Mouse (Mus musculus) right cerebral cortex, postnatal 4 days (tissue): ENCODE data around the gene Sbf2.
"Not testable (repeated sequence)": the region's sequence is repeated elsewhere in the genome, so short reads cannot be mapped to it uniquely, and the experiment has no call there.

Experiments
- DNase-seq: peaks from one replicate; pipeline ENCODE4 v3.0.0-alpha.2; 2022

Gene Sbf2

DNA sequence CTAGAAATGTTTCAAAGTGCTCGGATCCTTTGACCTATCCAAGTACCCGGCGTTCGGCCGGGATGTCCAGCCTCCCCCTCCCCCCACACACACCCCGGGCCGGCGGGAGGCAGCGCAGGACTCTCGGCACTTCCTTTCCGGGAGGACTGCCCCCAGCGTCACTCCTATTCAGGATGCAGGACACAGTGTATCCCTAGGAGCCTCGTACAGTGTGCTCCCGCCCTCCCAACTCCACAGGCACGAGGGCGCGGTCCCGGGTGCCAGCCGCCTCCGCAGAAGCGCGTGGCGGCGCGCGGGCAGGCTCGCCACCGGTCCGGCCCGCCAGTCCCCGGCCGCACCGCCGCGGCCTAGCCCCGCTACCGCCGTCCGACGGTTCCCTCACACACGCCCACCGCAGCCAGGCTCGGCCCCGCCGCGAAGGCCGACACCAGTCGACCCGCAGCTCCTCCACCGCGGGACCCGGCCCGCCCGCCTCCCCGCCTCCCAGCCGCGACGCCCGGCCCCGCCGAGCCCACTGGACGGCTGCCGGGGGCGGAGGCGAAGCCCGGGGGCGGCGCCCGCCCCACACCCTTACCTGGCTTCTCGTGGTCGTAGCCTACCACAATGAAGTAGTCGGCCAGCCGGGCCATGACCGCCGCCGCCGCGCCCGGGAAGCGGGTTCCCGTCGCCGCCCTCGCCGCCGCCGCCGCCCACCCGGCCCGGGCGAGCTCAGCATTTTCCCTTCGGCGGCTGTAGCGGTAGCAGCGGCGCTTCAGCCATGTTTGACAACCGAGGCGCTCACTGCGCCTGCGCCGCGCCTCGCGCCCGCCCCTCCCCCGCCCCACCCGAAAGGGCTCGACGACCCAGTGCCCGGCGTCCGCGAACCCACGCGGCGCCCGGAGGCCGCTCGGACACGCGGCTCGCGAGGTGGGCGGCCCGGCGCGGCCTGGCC, at the start of gene Sbf2:
TSS of gene Sbf2 (minus strand) at position 790 of the 931 bp plus-strand sequence.
- DNase-seq = peak; percentile 83

DNA sequence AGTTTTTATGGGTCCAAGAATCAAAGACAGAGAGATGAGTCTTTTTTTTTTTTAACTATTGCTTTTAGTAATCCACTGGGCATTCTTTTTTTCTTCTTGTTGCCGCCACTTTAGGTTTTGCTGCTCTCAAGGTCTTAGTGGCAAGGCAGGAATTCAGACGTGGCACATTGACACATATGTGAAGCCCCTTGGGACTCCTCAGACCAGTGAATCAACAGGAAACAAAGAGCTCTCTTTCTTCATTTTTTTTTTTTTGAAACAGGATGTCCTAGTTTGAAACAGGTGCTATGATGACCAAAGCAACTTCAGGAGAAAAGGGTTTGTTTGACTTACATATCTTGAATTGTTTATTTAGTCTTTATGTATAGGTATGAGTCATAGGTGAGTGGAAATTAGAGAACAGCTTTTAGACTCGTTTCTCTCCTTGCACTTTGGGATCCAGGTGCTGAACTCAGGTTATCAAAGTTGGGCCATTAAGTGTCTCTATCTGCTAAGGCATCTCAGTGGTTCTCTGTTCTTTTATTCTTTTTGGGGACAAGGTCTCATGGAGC, 43.7 kb upstream of the Sbf2 start:
- DNase-seq = no peak

DNA sequence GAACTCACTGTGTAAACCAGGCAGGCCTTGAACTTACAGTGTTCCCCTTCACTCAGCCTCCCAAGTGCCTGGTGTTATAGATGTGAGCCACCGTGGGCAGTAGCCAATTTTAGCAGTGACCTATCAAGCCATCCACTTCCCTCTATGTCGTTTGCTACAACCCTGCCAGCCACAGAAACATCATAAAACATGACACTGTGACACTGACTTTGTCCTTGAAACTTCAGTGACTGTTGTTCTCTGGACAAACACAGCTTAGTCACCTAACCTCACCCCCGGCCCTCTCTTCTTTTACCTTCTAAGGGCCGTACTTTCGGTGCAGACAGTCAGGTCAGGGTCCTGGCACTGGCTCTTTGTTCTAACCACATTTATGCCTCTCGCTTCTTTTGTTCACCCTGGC, 41.2 kb upstream of the Sbf2 start:
- no peak for DNase-seq

DNA sequence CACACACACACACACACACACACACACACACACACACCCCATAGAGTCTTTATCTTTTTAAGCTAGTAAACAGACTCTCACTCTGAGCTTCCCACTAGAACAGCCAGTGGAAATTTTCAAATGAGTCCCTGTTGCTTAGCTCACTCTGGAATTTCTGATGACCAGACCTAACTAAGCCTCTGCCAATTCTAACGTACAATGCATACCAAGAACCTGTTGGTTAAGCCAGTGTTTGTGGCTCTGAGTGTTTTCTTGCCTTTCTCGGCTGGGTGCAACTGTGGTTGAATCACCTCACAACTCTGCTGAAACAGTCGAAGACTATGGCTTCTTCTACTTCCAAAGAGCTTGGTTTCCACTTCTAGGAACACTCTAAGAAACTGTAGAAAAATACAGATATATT, 40.5 kb upstream of the Sbf2 start:
- DNase-seq = no peak

DNA sequence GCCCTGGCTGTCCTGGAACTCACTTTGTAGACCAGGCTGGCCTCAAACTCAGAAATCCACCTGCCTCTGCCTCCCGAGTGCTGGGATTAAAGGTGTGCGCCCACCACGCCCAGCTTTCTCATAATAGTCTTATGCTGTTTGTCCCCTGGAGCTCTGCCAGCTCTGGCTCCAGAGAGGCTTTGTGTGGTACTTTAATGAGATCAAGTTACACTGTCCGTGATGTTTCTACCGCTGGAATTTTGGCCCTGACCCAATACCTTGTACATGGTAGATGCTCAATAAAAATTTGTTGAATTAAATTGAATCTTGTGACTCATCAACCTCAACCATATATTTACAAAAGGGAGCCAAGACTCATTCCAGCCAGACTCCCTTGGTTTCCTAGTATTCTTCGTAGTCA, 36.4 kb upstream of the Sbf2 start:
- no peak for DNase-seq

DNA sequence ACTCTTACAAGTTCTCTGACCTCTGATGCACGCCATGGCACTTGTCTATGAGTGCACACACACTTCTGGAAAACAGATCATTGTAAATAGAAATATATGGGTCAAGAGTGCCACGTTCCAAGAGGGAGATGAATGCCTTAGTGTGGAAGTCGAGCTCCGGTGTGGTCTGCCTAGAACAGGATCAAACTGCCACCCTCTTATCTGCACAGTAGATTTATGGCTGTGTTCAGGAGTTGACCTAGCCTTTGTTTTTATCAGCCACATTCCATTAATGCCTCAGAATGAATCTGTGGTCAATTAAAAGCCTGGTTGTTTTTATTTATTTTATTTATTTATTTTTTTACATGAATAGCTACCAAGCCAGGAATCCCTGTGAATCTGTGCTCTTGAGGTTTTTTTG, 35.8 kb upstream of the Sbf2 start:
- DNase-seq = no peak

DNA sequence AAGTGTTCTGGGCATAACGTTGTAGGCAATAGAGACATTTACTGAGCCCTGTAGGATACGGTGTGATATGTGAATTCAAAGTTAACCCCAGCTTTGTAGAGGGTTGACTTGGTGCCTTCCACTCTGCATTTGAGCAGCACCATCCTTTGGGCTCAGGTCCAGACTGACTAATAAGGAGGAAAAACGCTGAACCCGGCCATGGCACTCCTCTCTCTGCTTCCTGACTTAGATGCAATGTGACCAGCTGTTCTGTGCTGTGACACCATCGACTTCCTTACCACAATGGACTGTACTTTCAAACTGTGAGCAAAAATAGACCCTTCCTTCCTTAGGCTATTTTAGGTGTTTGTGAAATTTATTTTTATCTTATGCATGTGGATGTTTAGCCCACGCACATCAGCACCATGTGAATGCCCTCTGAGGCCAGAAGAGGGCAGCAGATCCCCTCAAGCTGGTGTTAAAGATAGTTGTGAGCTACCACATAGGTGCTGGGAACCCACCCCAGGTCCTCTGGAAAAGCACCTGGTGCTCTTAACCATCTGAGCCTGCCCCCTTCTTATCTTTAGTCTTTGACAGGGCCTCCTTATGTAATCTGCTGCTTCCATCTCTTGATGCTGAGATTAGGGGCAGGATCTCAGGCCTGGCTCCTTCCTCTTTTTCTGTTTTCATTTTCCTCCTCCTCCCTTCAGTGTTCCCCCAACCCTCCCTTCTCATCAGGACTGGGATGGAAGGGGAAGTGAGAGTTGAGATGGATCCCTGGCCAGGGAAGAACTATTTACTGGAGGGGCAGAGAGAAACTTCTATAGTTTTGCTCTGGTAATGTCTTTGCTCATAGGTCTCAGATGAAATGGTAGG, 34.6 kb upstream of the Sbf2 start:
- no peak for DNase-seq

DNA sequence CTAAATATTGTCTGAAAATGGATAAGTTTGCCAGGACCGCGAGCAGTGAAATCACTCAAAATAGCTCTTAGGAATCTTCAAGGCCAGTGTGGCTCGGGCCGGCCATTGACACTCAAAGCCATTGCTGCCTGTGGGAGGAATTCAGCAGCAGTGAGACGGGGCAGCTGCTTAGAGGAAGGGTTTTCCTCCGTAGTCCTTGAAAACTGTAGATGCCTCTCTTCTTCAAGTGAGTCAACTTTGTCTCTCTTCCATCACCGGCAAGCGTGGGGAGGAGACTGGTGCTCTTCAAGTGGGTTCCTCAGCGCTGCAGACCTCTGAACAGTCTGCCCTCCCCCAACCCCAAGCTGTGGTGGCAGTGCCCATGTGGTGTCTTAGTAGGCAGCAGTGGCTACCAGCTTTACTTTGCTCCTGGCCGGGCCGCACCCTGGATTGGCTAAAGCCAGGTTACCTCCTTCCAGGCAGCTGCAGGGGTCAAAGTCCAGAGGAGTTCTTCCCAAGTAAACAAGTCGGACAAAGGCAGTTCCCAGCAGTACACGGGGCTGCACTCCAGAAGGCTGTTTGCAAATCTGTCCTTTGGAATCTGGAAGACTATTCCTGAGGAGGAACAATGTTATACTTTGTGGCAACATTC, 33.8 kb upstream of the Sbf2 start:
- DNase-seq = no peak

DNA sequence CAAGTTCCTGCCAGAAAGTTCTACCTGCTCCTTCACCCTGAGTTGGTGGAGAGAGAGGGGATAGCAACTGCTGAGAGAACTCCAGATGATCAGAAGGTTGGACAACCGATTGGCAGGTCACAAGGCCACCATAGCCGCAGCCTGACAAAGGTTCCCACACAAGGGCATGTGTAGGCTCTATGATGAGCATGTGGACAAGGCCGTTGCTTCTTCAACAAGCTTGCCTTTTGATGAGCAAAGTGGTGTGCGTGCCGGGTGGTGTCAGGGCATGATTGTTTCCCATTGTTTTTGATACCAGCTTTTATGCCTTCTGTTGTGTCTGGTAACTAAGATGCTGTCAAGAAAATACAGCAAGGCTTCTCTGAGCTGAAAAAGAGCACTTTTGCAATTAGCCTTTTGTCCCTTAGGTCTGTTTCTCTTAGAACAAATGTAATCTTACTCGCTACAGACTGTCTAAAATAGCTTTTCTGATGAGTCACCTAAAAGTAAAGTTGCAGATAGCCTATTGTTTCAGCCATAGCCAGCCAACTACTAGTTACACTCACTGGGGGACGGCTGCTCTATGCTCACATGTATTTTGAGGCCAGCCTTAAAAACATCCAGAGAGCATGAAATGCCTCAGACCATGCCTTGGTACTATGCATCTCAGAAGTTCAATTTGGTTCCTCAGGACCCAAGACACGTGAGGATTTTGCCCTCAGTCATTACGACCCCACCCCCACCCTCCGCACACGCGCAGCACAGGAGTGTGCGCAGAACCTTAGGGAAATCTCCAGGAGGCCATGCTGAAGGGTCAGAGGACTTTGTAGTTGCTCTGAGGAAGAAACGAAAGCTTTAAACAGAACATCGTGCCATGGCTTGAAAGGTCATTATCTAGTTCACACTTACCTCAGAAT, 33.1 kb upstream of the Sbf2 start:
- DNase-seq = no peak

DNA sequence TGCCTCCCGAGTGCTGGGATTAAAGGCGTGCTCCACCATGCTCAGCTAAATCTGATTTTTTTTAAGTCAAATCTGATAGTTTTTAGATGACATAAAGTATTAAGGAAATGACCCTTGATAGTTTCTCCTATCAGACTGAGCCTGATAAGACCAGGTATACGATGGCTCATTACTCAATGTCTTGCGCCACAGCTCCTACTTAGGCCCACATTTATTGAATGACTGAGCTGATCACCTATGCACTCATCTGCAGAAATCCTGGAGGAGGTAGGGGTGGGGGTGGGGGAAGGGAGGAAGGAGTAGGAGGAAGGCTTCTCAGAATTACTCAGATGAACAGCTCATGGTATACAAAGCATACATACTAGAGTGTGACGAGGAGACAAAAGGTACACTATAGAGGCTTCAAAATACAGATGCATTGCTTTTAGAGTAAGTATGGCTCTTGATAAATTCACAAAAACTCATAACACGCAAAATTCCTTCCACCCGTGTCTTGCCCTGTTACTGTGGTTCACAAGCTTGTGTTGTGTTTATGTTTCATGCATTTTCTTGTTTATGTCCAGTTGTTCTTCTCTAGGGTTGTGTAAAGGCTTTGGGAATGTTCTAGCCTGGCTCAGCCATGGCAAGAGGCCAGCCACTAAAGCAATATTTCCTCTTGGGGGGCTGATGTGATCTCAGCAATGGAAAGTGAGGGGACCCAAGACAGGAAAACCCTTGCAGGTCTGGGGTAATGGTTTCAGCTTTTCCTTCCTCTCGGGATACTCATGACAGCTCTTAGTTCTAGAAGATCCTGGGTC, 32.1 kb upstream of the Sbf2 start:
- no peak for DNase-seq

DNA sequence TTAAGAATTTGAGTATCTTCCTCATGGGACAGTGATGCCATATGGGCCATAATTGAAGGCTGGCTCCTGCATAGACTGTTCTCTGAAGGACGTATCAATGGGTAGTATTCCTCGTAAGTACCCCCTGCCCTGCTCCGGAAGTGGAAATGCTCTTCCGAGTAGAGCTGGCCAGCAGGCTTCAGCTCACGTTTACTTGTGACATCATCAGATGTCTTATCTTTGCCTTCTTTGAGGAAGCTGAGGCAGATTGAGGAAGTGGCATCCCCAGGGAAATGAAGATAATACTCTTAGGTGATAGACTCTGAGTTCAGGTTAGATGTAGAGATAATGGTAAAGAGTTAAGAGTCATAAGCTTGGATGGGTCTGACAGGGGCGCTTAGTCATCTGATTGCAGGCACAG, 31.1 kb upstream of the Sbf2 start:
- DNase-seq = no peak

DNA sequence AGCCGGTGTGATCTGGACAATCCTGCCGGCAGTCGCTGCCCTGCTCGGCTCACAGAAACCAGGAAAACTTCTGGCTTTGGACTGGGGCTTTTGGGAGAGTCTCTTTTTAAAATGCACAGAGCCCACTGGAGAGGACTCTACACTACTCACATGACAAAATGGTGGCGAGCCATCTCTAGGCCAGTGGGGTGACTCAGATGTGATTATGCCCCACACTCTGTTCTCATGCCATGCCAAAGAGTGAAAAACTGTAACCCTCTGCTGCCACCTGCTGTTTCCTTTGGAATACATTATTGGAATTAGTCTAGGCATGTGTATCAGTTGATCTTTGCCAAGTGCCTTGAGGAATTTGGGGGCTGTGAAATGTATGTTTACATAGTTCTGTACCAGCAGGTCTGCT, 30.6 kb upstream of the Sbf2 start:
- DNase-seq = peak; percentile 61

DNA sequence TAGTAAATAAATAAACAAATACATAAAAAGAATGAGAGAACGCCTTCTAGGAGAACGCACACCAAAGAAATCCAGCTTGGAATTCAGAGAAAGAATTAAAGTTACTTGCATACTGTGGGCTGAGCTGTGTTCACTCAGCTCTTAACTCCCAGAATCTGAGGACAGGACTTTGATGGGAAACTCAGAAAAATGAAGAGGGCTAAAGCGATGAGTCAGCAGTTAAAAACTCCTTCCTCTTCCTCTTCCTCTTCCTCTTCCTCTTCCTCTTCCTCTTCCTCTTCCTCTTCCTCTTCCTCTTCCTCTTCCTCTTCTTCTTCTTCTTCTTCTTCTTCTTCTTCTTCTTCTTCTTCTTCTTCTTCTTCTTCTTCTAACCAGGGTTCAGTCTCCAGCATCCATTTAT, 25.2 kb upstream of the Sbf2 start:
- not testable (repeated sequence) for DNase-seq

DNA sequence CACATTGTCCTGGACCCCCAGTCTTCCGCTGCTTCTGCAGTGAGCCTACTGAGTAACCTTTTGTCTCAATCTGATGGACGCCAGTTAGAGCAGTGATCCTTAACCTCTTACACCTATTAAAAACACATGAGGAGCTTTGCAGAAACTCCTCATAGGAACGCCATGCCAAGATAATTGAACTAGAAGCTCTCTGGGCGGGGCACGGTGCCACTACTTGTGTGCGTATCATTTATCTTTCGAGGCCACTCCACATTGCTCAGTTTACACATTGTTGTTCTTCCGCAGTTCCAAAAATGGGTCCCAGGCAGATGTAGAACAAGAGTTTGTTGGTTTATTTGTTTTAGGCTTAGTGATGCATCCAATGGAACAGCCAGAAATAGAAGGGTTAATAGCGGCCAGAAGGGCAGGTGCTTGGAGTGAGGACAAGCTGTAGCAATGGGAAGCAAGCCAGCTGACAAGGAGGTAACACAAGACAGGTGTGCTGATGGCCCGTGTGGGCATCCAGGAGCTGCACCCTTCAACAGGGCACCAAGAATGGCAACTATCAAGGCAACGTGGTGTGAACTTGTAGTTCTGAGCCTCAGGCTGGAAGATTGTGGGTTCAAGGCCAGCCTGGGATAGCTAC, 24.7 kb upstream of the Sbf2 start:
- DNase-seq = no peak

DNA sequence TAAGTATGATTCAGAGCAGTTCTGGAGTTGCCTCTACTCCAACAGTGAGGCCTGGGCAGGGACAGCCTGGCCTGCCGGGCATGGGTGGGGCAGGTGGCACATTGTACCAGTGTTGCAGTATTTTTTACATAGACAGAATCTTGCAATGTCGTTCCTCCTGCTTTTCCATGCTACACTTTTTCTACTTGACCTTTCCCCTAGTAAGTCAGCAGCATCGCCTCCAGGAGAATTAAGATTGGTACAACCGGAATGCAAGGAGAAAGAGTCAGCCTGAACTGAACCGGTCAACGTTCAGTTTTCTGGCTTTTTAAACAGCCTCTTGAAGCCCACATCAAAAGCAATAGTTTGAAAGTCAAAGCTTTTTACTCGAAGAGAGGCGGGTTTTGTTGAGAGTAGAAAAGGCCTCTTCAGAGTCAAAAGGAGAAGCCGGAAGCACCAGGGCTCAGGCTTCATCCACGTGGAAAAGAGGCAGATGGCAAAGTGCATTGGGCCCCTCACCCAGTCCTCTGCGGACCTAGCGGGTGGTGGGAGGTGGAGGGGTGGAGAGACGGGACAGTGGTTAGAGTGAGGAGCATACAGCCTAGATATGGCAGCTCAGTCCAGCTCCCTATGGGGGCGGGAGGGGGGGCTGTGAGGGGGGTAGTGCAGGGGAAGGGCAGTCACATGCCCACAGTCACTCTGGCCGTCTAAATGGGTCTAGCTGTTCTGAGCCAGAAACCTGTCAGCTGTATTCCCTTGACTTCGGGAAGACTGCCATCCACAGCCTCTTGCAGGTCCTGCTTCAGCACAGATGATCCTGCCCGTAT, 23.8 kb upstream of the Sbf2 start:
- DNase-seq = no peak

DNA sequence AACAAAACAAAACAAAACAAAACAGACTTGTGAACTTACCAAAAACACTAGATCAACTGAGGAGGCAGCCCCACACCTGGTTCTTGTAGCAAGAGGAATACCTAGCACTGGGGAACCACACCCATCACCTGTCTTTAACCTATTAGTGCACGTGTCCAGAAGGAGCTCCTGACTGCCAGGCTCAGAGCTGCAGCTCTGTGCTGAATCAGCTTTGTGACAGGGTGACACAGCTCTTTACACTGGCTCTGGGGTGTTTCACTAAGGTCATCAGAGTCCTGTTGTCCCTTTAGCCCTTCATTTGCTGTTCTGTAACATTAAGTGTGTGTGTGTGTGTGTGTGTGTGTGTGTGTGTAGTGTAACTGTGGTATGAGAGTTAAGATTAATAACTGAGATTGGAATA, 21.8 kb upstream of the Sbf2 start:
- DNase-seq = no peak

DNA sequence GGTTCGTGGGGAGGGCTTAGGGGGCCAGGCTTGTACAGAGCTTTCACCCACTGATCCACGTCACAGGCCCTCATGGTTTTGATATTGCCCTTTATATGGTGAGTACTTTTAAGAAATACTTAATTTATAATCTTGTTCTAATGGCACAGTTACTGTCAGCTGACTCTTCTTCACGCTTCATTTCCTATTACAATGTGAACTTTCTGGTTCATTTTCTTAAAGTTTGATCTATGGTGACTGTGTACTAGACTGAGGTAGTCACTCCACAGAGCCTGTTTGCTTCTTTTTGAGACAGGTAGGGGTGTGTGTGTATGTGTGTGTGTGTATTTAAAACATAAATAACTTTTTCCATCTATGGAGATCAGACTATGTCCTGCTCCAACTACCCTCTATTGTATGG, 21.2 kb upstream of the Sbf2 start:
- no peak for DNase-seq

DNA sequence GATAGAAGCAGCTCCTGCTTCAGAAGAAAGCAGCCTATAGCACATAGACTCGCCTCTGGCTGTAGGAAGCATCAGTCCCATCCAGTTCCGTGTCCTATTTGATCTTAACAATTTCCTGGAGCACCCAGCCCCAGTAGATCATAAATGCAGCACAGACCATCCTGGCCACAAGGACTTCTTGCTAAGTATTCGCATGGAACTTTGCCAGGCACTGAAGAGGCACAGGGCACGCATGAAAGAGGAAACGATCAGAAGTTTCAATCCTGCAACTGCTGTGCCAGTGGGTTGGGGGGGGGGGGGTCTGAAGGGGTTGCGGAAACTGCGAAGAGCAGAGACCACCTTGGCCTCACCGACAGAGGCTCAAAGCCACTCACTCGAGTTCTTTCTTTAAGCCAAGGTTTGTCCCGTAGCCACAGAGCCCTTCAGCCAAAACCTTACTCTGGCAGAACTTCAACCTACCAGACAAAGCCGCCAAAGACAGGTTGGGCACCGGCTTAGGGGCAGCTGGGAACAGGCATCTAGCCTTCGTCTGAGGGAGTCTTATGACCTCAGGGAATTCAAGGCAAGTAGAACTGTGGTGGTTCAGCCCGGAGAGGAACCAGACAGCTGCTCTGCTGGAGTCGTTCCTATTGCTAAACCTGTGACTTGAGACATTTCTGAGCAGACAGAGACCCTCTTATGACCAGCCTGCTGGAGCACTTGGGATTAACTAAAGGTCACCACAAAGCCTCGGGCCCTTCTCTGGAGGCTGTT, 16.6 kb upstream of the Sbf2 start:
- no peak for DNase-seq
